Mouse (Mus musculus) brown adipose tissue, adult 24 weeks (tissue): ENCODE measurements around the gene Arhgap21. TPM values are rescaled to one million over a fixed set of nuclear protein-coding genes. Genes with fewer than 3 reads are reported as not detected.

Experiments used
- H3K27ac ChIP-seq: fragments of 200-500 bp; replicated peaks from 2 replicates; pipeline ENCODE4 v1.5.1; 2012; ENCODE audit warnings: low read depth, mild to moderate bottlenecking, low read length
- H3K4me1 ChIP-seq: fragments of 200-500 bp; 2 replicates; pipeline ENCODE4 v1.6.1; 2012; ENCODE audit warnings: low read length, mixed read lengths; ENCODE audit not compliant: control insufficient read depth, insufficient read depth, insufficient read length
- H3K4me3 ChIP-seq: fragments of 200-500 bp; 2 replicates; pipeline ENCODE4 v1.5.1; 2012; ENCODE audit warnings: low read depth, mild to moderate bottlenecking, low read length, moderate library complexity; ENCODE audit not compliant: insufficient read depth
- polyA plus RNA-seq: library from polyadenylated mRNA; stranded (reverse); fragments of >200 nt; gene quantifications from 2 replicates; pipeline ENCODE4 v1.2.4, GENCODE M21; 2012; ENCODE audit not compliant: missing spikeins, insufficient read depth, insufficient read length

The Arhgap21 gene
- polyA plus RNA-seq, 1 experiment = 27.0 TPM

- Histone ChIP-seq H3K4me3 (no peak overlapping the region), H3K4me1 (no peaks in the 10 kb centered on the region), H3K27ac (no peak overlapping the region)
These were observed 107.9 kb downstream of the Arhgap21 start for GRCm38 (mm10) chr2:20860756-20861155.

GRCm38 (mm10) chr2:20849346-20849745 is 119.3 kb downstream of the Arhgap21 start:
- no peaks in the 10 kb centered on the region for H3K4me1 ChIP-seq
- H3K4me3 ChIP-seq = no peak overlapping the region
- H3K27ac ChIP-seq = no peak overlapping the region

DNA sequence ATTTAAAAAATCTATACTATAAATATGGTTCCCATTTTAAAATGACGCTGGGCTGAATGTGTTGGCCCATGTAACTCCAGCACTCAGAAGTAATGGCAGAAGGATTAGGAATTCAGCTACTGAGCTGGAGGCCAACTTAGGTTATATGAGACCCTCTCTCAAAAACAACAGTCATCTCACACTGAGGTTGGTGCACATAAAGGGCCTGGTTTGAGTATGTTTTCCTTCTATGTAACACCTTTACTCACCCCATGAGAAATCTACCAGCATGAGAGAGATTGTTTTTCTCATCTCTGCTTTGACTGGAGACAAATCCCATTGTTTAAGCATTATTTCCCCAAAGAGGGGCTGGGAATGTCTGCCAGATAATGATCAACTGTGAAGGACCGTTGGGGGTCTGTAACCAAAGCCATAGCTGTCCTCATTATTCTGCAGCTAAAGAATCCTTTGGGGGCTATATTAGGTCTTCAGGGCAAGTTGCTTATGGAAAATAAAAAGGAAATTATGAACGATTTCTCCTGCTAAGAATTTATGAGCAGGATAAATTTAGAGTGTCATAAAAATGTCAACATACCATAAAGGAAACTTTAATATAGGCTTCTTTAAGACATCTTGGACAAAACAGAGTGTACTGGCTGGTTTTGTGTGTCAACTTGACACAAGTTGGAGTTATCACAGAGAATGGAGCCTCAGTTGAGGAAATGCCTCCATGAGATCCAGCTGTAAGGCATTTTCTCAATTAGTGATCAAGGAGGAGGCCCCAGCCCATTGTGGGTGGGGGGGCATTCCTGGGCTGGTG is 136.9 kb downstream of the Arhgap21 start:
- Histone ChIP-seq H3K4me1 (no peaks in the 10 kb centered on the region), H3K27ac (no peak overlapping the region), H3K4me3 (no peak overlapping the region)

DNA sequence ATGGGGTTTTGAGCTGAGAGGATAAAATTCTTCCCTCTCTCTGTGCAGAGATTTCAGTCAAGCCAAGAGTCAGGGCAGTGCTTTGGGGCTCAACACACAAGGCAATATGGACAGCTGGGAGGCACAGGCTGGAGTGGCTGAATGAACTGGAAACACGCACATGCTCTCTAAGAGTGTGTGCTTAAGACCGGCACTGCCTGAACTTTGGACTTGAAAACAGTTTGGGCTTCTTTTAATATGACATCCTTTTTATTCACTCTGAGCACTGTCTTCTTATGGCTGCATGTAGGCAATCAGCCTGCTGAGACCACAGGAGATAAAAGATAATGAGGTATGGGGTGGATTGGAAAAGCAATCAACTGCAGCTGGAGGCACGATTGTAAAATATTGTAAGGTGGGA is 137.8 kb downstream of the Arhgap21 start:
- H3K4me1 ChIP-seq = no peaks in the 10 kb centered on the region
- H3K4me3 ChIP-seq = no peak overlapping the region
- H3K27ac ChIP-seq = no peak overlapping the region

DNA sequence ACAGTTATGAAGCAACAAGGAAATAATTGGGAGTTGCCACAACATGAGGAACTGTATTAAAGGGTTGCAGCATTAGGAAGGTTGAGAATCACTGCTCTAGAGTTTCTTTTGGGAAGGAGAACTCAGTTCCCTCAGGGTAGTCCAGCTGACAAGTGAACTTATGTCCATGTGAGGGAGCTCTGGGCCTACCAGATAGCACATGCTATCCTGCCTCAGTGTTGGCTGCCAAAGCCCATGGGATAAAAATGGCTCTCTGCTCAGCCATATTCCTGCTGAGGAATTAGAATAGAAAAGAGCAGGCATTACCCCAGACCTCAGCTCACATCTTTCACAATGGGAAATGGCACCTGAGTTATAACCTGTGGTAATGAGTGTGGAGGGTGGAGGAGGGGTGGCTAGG is 142.4 kb downstream of the Arhgap21 start:
- H3K4me1 ChIP-seq = no peaks in the 10 kb centered on the region
- no peak overlapping the region for H3K27ac ChIP-seq
- H3K4me3 ChIP-seq = no peak overlapping the region

DNA sequence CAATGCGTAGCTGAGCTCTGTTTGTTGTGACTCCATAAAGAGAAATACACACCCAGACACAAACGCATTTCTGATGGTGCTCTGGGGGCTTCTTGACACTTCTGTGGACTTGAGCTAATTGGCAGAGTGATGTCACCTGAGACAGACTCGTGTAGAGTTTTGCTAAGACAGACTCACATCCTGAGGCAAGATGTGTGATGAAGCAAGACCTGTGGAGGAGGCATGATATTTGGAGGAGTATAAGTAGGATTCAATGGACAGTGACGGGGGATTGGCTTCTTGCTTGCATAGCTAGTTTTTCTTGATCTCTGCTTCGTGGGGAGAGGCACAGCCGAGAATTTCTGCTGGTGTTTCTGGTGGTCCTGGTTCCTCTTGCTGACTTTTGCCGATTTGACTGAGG is 150.5 kb downstream of the Arhgap21 start:
- H3K27ac ChIP-seq = no peak overlapping the region
- H3K4me1 ChIP-seq = no peaks in the 10 kb centered on the region
- H3K4me3 ChIP-seq = no peak overlapping the region

GRCm38 (mm10) chr2:20813986-20814385 is 154.7 kb downstream of the Arhgap21 start:
- no peaks in the 10 kb centered on the region for H3K4me1 ChIP-seq
- H3K4me3 ChIP-seq = no peak overlapping the region
- H3K27ac ChIP-seq = no peak overlapping the region

- H3K27ac ChIP-seq = no peak overlapping the region
- H3K4me1 ChIP-seq = no peaks in the 10 kb centered on the region
- H3K4me3 ChIP-seq = 0 out of 2 replicates have a peak overlapping the region, but pooled peaks have one; percentile 29
These were observed 157.2 kb downstream of the Arhgap21 start for GRCm38 (mm10) chr2:20811506-20811905.

DNA sequence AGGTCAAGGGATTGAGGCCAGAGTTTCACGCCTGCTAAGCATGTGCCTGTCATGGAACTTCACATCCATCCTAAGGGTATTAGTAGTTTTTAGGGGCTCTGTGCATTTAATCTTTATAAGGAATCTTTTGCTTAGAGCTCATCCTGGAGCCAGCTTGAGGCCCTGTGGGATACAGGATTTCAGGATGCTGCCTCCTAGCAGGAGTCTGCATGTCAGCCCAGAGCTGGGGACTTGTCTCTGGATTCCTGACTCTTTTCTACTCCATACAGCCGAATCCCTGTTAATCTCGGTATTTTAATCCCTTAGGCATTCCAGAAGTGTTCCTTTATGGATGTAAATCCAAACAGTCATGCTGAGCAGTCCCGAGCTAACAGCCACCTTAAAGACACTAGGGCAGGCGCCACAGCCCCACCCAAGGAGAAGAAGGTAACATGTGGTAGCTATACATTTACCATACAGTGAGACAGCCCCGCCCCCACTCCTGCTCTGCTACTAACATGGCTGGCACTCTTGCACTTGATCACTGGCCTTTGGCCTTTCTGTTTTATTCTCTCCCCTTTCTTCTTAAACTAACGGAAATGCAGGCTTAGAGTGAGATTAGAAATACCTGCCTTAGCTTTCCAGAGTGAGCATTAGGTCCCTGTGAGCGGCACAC is 167.3 kb downstream of the Arhgap21 start:
- no peaks in the 10 kb centered on the region for H3K4me1 ChIP-seq
- H3K4me3 ChIP-seq = no peak overlapping the region
- H3K27ac ChIP-seq = no peak overlapping the region

Other genes starting within 250 kb of the Arhgap21 start
- gene Enkur, start 236.5 kb upstream of the Arhgap21 start, polyA plus RNA-seq = not detected in 2 replicates
- 6.0 and 9.6 TPM in 2 replicates for gene Thnsl1, start 236.8 kb upstream of the Arhgap21 start, polyA plus RNA-seq